Mouse (Mus musculus) midbrain, postnatal 0 days (tissue): ENCODE data around the gene Ifi203. TPM values are rescaled to one million over a fixed set of nuclear protein-coding genes. Genes with fewer than 3 reads are reported as not detected.
"Not testable (repeated sequence)": the region's sequence is repeated elsewhere in the genome, so short reads cannot be mapped to it uniquely, and the experiment has no call there.

Source experiments
- ATAC-seq: fragments of 200-750 bp; cut with Nextera tagmentation; 2 replicates; pipeline ENCODE4 v1.8.0; 2017; ENCODE audit warnings: moderate number of reproducible peaks, mild to moderate bottlenecking, moderate TSS enrichment, moderate library complexity; ENCODE audit not compliant: low FRiP score
- DNase-seq: peaks from one replicate; pipeline ENCODE4 v3.0.0-alpha.2; 2015; ENCODE audit warnings: low spot score
- H3K27ac ChIP-seq: fragments of 300-500 bp; sonication (generic); 2 replicates; pipeline ENCODE4 v1.5.1; 2014; ENCODE audit warnings: low read depth, mild to moderate bottlenecking, low read length, mixed read lengths
- H3K27me3 ChIP-seq: fragments of 300-500 bp; sonication (generic); 2 replicates; pipeline ENCODE4 v1.6.1; 2014; ENCODE audit warnings: low read length, control low read depth, mixed read lengths; ENCODE audit not compliant: insufficient read depth
- H3K36me3 ChIP-seq: fragments of 300-500 bp; sonication (generic); 2 replicates; pipeline ENCODE4 v1.6.1; 2014; ENCODE audit warnings: low read length, control low read depth, mixed read lengths; ENCODE audit not compliant: insufficient read depth
- H3K4me1 ChIP-seq: fragments of 300-500 bp; sonication (generic); 2 replicates; pipeline ENCODE4 v1.6.1; 2014; ENCODE audit warnings: mild to moderate bottlenecking, control low read depth, antibody characterized with exemption, low read length, mixed read lengths; ENCODE audit not compliant: insufficient read depth
- H3K4me2 ChIP-seq: fragments of 300-500 bp; sonication (generic); 2 replicates; pipeline ENCODE4 v1.6.1; 2014; ENCODE audit warnings: low read depth, mild to moderate bottlenecking, low read length, mixed read lengths; ENCODE audit not compliant: poor library complexity, severe bottlenecking
- H3K4me3 ChIP-seq: fragments of 300-500 bp; sonication (generic); 2 replicates; pipeline ENCODE4 v1.5.1; 2014; ENCODE audit warnings: low read depth, mild to moderate bottlenecking, low read length, moderate library complexity
- H3K9ac ChIP-seq: fragments of 300-500 bp; sonication (generic); replicated peaks from 2 replicates; pipeline ENCODE4 v1.6.1; 2014; ENCODE audit warnings: mild to moderate bottlenecking, low read length, moderate library complexity, mixed read lengths; ENCODE audit not compliant: poor library complexity, severe bottlenecking
- H3K9me3 ChIP-seq: fragments of 300-500 bp; sonication (generic); 2 replicates; pipeline ENCODE4 v1.6.1; 2016; ENCODE audit warnings: low read length, control low read depth
- CTCF ChIP-seq: IDR thresholded peaks from 2 replicates; pipeline ENCODE4 v1.5.1; 2016; ENCODE audit warnings: antibody characterized with exemption, mild to moderate bottlenecking
- WGBS: fragments of 180-500 bp; shearing (Covaris S2); extraction: QIAGEN DNeasy Blood & Tissue Kit; methylation state at CpG from one replicate; pipeline ENCODE4 v1.1.7; 2014; 5-methylcytosine and 5-hydroxymethylcytosine counted together
- polyA plus RNA-seq: library from polyadenylated mRNA; unstranded; fragments of >200 nt; fragmentation: Nextera tagmentation; extraction: Ambion mirVana; gene quantifications from 2 replicates; pipeline ENCODE4 v1.2.1, GENCODE M21; 2015
- total RNA-seq: library from RNA; depleted of rRNA; stranded (reverse); fragments of >200 nt; gene quantifications from 2 replicates; pipeline ENCODE4 v1.2.3, GENCODE M21; 2014

The Ifi203 gene
- total and polyA plus RNA-seq, 2 experiments from 2014 or later = 1.4 to 1.5 TPM

DNA sequence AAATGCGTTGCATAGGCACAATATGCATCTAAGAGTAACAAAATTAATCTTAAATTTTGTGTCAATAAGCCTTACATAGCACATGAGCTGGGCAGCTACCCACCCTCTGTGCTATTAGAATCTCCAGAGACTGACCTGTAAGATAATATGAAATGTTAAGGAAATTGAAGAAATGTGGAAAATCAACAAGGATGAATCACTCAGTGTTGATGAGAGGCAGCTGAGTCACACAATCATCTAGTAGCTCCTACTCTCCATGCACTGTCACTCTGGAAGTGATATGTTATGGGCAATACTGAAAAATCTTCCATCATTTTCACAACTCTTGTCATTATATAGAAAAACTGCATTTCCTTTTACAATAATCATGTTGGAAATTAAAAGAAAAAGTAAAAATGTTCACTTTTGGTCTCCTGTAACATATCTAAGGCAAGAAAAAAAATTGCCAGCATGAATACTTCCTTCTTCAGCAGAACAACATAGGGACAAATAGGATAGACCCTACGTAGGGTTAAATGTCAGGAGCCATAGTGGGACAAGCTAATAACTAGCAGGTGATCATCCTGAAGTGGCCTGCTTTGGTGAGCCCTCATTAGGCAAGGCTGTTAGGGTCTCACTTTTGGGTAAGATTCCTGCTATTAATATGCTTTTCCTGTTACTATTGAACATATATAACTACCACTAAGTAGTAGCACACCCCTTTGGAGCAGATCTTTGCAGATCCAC lies 12.8 kb upstream of the Ifi203 start:
- DNase-seq (no peak), ATAC-seq (no peak)
- Histone ChIP-seq H3K4me3 (no peak overlapping the region), H3K9me3 (no peaks in the 10 kb centered on the region), H3K27me3 (no peaks in the 10 kb centered on the region), H3K27ac (no peak overlapping the region), H3K9ac (no peak overlapping the region), H3K4me1 (no peaks in the 10 kb centered on the region), H3K36me3 (no peaks in the 10 kb centered on the region), H3K4me2 (no peak overlapping the region)
- TF ChIP-seq CTCF = no peak
- WGBS = 90% methylated on average over 2 of the region's 2 CpGs

- WGBS = 88% methylated on average over 1 of the region's 1 CpGs
- H3K9ac ChIP-seq = no peak overlapping the region
- ATAC-seq (no peak), DNase-seq (no peak)
- H3K36me3 ChIP-seq = no peaks in the 10 kb centered on the region
- no peaks in the 10 kb centered on the region for H3K4me1 ChIP-seq
- no peaks in the 10 kb centered on the region for H3K27me3 ChIP-seq
- H3K9me3 ChIP-seq = no peaks in the 10 kb centered on the region
- H3K4me2 ChIP-seq = no peak overlapping the region
- H3K27ac ChIP-seq = no peak overlapping the region
- no peak overlapping the region for H3K4me3 ChIP-seq
- no peak for TF ChIP-seq CTCF
Observed at GRCm38 (mm10) chr1:173953563-173953962, 11.1 kb upstream of the Ifi203 start.

DNA sequence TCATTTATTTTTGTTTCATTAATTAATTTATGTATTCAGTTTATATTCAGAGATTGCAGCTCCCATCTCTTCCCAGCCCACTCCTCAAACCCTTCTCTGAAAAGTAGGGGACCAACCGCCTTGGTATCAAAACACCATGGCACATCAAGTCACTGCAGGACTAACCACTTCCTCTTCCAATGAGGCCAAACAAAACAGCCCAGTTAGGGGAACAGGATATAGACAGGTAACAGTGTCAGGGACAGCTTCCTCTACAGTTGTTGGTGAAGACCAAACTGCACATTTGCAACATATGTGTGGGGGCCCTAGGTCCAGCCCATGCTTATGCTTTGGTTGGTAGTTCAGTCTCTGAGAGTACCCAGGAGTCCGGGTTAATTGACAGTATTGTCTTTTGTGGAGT lies 6.6 kb upstream of the Ifi203 start:
- 89% methylated on average over 2 of the region's 2 CpGs for WGBS
- not testable (repeated sequence) for H3K9ac ChIP-seq, H3K4me3 ChIP-seq, H3K4me2 ChIP-seq, H3K9me3 ChIP-seq, H3K4me1 ChIP-seq, H3K36me3 ChIP-seq, H3K27ac ChIP-seq, ATAC-seq, H3K27me3 ChIP-seq, DNase-seq

- ATAC-seq, DNase-seq, H3K4me1 ChIP-seq, H3K36me3 ChIP-seq, H3K9ac ChIP-seq, H3K27me3 ChIP-seq, H3K27ac ChIP-seq, H3K4me3 ChIP-seq, H3K4me2 ChIP-seq, H3K9me3 ChIP-seq: not testable (repeated sequence)
Observed at GRCm38 (mm10) chr1:173942780-173943066, 251 bp upstream of the Ifi203 start.

DNA sequence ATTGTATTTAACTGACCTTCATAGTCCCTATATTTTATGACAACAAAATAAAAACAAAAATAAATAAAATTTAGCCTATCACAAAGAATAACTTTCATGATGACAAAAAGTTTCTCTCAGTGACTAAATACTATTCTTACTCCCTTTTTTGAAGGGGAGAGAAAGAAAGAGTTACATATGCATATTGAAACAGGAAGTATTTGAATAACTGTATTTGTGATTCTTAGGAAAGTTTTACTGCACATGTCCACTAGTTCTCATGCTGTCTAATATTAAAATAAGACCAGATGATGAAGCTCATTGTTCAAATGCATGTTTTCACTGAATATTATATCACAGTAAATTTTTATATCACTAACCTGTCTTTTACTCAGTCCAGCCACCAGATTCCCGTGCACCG lies 950 bp downstream of the Ifi203 start:
- H3K27ac ChIP-seq, H3K4me3 ChIP-seq, H3K9me3 ChIP-seq, H3K36me3 ChIP-seq, H3K27me3 ChIP-seq, H3K4me1 ChIP-seq, ATAC-seq, H3K4me2 ChIP-seq, DNase-seq, H3K9ac ChIP-seq: not testable (repeated sequence)
- WGBS = 97% methylated on average over 2 of the region's 2 CpGs

DNA sequence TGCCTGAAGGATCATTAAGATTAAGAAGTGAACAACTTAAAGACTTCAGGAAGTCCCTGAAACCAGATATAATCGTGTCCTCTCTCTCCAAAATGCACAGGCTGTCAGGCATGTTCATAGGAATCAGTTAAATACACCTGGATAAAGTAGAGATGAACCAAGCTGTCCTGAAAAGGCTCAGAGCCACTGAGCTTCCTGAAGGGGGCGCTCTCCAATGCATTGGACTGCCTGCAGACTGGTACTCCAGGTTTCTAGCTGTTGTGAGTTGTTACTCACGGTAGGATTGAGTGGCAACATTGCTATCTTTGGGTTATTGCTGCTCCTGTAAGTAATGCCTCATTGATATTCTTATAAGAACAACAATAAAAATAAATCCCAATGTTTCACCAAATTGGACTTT lies 23.2 kb downstream of the Ifi203 start:
- not testable (repeated sequence) for H3K4me3 ChIP-seq, H3K4me2 ChIP-seq, H3K36me3 ChIP-seq, H3K9ac ChIP-seq, H3K27ac ChIP-seq, H3K4me1 ChIP-seq, DNase-seq, H3K9me3 ChIP-seq, ATAC-seq, H3K27me3 ChIP-seq
- 71% methylated on average over 2 of the region's 3 CpGs for WGBS
